Mouse (Mus musculus) cerebellum, adult 9-11 months (tissue): ENCODE measurements around the gene Zfp553.
A peak's percentile ranks its signal among the peaks of the same experiment; 100 is the strongest.

Experiments
- DNase-seq: peaks from one replicate; pipeline ENCODE4 v3.0.0; 2022

Gene Zfp553

DNA sequence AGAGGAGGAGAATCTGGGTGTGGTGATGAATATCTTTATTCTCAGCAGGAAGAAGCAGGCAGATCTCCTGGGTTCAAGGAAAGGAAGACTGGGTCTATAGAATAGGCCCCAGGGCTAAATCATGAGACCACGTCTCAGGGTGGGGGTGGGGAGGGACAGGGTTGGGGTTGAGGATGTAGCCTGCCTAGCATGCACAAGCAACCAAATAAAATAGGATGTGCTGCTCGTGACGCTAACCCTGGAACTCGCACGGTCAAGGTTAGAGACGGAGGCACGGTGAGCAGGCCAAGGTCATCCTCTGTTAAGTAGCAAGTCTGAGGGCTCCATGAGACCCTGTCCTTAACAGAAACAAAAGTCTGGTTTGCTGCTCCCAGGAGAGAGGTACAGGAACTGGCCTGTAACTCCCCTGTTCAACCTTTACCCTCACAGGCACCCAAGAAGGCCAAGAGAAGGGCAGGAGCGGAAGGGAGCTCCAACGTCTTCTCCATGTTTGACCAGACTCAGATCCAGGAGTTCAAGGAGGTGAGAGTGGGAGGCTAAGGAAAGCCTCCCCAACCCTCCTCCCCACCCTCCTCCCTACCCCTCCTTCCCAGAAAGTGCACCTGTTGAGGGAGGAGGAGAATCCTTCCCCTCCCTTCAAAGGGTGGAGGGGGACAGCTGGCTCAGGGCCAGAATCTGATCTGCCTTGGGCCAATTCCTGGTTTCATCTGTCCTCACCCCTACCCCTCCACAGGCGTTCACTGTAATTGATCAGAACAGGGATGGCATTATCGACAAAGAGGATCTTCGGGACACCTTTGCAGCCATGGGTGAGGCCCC lies 20.2 kb upstream of the Zfp553 start:
- DNase-seq = peak; percentile 53

DNA sequence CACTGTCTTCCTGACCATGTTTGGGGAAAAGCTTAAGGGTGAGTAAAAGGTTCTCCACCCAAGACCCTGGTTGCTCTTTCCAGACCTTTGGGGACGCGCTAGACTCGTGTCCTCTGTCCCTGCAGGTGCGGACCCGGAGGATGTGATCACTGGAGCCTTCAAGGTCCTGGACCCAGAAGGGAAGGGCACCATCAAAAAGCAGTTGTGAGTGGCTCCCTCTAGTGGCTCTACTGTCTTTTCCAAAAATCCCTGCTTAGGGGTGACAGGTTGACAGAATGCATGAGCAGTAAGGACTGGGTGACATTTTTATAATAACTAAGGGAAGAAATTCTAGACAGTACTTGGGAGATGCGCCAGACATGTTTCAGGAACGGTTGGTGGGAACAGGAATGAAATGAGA lies 19.4 kb upstream of the Zfp553 start:
- DNase-seq = peak; percentile 64

GRCm38 (mm10) chr7:127213930-127214329 lies 18.9 kb upstream of the Zfp553 start:
- peak; percentile 34 for DNase-seq

DNA sequence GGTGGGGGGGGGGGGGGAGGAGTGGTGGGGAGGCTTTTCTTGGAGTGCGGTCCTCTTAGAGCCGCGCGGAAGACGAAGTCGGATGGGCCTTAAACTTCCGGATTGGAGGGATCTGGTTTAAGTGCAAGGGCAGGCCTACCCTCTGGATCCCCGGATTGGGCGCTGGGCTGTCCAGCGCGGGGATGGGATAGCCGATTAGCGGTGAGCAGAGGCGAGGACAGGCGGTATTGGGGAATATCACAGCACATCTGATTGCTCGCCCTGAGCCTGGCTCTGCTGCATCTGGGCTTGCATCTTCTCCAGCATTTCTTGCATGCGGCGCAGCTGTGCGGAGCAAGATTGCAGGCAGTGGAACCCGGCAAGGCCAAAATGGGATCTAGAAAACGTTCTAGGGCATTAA lies 18.3 kb upstream of the Zfp553 start:
- peak; percentile 21 for DNase-seq

DNA sequence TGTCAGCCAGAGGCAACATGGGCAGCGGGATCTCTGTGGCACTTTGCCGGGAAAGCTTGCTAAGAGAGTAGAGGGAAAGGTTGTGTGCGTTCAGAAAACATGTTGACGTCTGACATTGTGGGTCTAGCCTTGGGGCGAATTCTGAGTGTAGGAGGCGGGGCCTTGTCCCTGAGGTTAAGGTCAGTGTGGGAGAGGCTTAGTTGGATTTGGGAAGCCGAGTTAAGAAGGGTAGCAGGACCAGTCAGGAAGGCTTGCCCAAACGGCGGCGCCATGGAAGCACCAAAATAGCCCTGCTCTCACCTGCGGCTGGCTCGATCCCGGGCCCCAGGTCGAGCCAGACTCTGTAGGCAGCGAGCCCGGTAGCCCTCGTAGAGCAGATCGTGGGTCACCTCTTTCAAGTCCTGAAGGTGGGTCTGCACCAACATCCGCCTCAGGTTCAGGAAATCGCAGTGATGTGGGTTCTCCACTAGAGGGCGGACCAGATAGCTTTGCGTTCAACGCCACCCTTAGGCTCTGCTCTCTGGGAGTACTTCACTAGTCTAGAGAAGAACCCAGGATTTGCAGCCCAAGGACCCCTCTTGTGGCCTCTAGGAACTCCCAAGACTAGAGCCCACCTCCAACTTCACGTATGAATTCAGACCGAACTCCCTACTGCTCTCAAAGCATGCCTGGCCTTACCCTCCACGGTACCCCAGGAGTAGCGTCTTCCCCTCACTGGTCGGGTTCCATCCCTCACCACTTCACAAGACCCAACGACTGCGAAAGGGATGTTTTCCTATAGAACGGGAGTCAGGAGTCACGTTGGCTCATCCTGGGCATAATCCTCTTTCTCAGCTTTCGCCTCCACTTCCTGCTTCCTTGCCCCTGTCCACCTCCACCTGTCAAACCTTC lies 17.6 kb upstream of the Zfp553 start:
- peak; percentile 75 for DNase-seq

GRCm38 (mm10) chr7:127216307-127216706 lies 16.6 kb upstream of the Zfp553 start:
- DNase-seq = peak; percentile 20

DNA sequence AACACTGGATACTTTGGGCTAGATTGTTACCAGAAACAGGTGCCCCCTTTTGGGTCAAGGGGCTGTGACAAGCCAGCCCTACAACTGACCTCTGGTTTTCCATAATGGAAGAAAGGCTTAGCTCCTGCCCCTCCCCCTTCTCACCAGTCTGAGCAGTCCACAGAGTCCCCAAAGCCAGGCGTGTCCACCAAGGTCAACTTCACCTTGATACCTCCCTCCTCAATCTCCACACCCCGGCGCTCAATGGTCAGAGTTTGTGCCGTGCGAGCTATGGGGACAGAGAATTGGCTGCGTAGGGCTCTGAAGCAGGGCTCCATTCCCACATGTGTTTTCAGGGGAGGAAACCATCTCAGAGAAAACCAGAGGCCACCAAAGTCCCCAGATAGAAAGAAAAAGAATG lies 15.4 kb upstream of the Zfp553 start:
- no peak for DNase-seq

GRCm38 (mm10) chr7:127217901-127218642 lies 14.8 kb upstream of the Zfp553 start:
- no peak for DNase-seq

DNA sequence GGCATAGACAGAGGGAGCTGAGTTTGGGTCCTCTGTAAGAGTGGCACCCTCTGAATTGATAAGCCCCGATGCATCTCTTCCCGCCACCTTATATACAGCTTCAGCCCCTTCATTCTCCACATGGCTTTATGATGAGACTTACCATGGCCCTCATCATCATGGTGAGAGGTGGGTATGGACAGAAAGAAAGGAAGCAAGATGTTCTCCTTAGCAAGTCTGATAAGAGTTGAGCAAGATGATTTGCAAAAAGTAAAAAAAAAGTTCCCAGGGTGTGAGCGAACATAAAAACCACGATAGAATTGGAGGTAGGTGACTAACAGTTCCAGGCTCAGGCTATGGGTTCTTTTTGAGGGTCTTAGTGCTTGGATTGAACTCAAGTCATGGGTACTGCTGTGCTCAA lies 14.2 kb upstream of the Zfp553 start:
- DNase-seq = no peak

GRCm38 (mm10) chr7:127220440-127220839 lies 12.4 kb upstream of the Zfp553 start:
- no peak for DNase-seq

DNA sequence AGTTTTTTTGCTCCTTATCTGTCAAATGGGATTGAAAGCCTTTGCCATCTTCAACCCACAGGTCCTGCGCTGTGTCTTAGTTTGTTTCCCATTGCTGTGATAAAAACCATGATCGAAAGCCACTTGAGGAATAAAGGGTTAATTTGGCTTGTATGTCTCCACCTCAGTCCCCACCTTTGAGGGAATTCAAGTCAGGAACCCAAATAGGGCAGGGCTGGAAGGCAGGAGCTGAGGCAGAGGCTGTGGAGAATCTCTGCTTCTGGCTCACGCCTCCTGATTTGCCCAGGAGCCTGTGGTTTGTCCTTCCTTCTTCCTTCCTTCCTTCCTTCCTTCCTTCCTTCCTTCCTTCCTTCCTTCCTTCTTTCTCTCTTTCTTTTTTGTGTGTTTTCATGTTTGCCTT lies 9.8 kb upstream of the Zfp553 start:
- no peak for DNase-seq

DNA sequence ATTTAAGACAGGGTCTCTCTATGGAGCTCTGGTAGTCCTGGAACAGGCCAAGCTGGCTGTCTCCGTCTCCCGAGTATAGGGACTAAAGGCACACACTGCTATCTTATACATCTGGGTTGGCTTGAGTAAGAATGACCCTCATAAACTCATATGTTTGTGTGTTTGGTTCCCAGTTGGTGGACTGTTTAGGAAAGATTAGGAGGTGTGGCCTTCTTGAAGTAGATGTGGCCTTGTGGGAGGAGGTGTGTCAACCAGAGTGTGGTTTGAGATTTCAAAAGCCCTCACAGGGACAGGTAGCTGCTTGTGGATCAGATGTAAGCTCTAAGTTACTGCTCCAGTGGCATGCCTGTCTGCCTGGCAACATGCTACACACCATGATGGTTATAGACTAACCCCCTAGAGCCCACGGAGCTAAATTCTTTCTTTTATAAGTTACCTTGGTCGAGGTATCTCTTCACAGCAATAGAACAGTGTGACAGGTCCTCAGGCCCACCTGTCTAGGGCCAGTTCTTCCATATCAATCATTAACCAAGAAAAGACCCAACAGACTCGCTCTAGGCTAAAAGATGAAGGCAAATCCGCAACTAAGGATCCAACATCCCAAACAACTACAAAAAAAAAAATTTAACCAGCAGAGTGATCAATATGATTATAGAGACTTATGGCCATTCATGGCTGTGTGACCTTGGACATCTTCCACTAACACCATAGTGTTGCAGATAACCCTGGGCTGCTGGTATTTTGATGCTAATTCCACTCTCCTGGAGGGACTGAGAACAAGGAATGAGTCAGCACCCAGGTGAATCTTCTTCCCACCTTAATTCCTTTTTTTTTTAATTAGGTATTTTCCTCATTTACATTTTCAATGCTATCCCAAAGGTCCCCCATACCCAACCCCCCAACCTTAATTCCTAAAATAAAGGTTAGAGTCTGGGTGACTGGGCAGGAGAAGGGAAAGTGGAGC lies 9.1 kb upstream of the Zfp553 start:
- no peak for DNase-seq

DNA sequence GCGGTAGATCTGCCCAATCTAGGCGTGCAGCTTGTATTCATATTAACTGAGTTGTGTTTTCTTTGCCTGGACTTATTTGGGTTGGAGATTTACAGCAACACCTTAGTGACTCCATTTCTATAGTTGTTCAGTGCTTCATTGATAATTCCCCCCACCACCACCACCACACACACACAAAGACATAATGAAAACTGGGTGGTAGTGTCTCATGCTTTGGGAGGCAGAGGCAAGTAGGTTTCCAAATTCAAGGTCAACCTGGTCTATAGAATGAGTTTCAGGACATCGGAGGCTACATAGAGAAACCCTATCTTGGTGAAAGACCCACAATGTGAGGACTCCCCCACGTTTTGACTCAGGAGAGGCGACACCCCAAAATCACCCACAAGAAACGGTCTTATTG lies 8.2 kb upstream of the Zfp553 start:
- no peak for DNase-seq

- no peak for DNase-seq
These were observed 7.5 kb upstream of the Zfp553 start for GRCm38 (mm10) chr7:127225147-127225995.

DNA sequence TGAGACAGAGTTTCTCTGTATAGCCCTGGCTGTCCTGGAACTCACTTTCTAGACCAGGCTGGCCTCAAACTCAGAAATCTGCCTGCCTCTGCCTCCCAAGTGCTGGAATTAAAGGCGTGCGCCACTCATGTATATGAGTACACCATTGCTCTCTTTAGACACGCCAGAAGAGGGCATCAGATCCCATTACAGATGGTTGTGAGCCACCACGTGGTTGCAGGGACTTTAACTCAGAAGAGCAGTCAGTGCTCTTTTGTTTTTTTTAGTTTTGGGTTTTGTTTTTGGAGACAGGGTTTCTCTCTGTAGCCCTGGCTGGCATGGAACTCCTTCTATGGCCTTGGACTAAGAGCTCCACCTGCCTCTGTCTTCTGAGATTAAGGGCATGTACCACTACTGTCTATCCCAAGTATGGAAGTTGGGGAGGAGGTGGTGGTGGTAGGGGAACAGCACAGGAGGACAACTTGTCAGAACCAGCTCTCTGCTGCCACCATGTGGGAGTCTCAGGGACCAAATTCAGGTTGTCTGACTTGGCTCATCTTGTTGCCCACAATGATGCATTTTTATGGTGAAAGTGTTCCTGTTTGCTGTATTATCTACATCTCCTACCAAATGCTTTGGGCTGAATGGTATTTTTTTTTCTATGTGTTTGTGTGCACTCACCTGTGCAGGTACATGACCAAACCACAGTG lies 4.1 kb upstream of the Zfp553 start:
- peak; percentile 76 for DNase-seq

GRCm38 (mm10) chr7:127231376-127231775 lies 1.5 kb upstream of the Zfp553 start:
- DNase-seq = no peak

DNA sequence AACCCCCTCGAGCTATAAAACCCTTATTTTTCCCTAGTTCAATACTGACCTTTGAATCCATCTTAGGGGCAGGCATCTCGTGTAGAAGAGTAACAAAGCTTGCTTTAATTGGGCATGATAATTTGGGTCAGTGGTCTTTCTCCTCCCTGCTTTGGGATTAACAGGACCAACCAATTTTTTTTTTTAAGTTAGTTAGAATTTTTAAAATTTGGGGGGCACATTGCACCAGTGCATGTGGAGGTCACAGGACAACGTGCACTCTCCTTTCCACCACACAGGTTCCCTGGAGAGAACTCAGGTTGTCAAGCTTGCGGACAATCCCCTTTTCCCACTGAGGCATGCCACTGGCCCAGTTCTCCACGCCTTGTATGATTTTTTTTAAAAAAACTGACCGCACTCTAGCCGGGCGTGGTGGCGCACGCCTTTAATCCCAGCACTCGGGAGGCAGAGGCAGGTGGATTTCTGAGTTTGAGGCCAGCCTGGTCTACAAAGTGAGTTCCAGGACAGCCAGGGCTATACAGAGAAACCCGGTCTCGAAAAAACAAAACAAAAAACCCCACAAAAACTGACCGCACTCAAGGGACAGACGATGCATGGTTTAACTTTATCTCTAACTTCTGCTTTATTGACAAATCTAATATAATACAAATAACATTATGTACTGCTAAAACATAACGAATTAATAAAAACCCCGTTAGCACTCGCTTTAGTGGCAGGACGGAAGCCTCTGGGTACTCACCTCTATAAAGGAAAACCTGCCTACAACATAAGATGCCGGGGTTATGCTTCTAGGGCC lies 837 bp upstream of the Zfp553 start:
- peak; percentile 18 for DNase-seq

DNA sequence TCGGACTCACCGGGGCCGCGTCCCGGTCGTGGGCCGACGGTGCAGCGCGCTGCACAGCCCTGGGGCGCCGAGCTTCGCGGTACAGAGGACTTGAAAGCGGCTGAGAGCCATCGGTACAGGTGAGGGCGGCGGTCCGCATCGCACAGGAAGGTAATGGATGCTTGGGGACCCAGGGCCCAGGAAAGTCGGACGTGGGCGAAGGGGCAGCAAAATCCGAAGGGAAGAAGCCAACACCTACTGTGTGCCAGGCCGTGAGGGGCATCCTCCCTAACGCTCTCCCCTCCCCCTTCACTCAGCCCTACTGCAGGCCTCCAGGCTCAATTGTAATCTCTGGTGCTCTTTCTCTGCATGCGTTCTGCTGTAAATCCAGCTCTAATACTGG lies 498 bp downstream of the Zfp553 start:
- no peak for DNase-seq

- DNase-seq = no peak
These were observed 904 bp downstream of the Zfp553 start for GRCm38 (mm10) chr7:127233765-127234164.

- DNase-seq = no peak
These were observed 1.9 kb downstream of the Zfp553 start for GRCm38 (mm10) chr7:127234777-127235176.
